ENCODE assay signal across 8 mouse cellular contexts in genomic region chr12:40037876-40038463, GRCm38 (mm10). TPM values are rescaled to one million over a fixed set of nuclear protein-coding genes. Genes with fewer than 3 reads are reported as not detected.
DNase-seq lines count a peak whose midpoint lies in the region; ATAC-seq and TF ChIP-seq lines count a peak whose summit lies in the region.

Gene Arl4a (minus strand): TSS chr12:40038025.

- H3K9ac ChIP-seq in forebrain, postnatal 0 days: peak within 1 kb of the TSS; percentile 98
- H3K9ac ChIP-seq in neural tube, embryonic 15.5 days (replicated peaks): peak within 1 kb of the TSS; percentile 91

- peak within 1 kb of the TSS; percentile 96 for H3K27ac ChIP-seq in forebrain, postnatal 0 days (ENCODE audit: low read depth, low read length)
- peak within 1 kb of the TSS; percentile 94 for H3K27ac ChIP-seq in layer of hippocampus, adult 2 months
- peak within 1 kb of the TSS; percentile 97 for H3K27ac ChIP-seq in neural tube, embryonic 15.5 days (replicated peaks)

- H3K4me2 ChIP-seq in forebrain, postnatal 0 days (ENCODE audit: low read depth): peak within 1 kb of the TSS; percentile 76
- peak within 1 kb of the TSS; percentile 70 for H3K4me2 ChIP-seq in neural tube, embryonic 15.5 days

- H3K4me3 ChIP-seq in G1E (ENCODE audit: low read depth, low read length): peak within 1 kb of the TSS; percentile 96
- peak within 1 kb of the TSS; percentile 99 for H3K4me3 ChIP-seq in forebrain, postnatal 0 days (ENCODE audit: low read depth, low read length)
- peak within 1 kb of the TSS; percentile 78 for H3K4me3 ChIP-seq in layer of hippocampus, adult 2 months
- peak within 1 kb of the TSS; percentile 96 for H3K4me3 ChIP-seq in lung, adult 2 months (replicated peaks; ENCODE audit: extremely low read depth, low read depth, low read length)
- peak within 1 kb of the TSS; percentile 96 for H3K4me3 ChIP-seq in neural tube, embryonic 15.5 days (replicated peaks)

- H3K27me3 ChIP-seq in G1E (ENCODE audit: insufficient read depth, low read length): 0 out of 2 replicates have a peak, but pooled peaks cover 2% of the 10 kb centered on the region
- no peaks in the 10 kb centered on the region for H3K27me3 ChIP-seq in forebrain, postnatal 0 days (ENCODE audit: insufficient read depth, low read length)
- H3K27me3 ChIP-seq in neural tube, embryonic 15.5 days (replicated peaks): no peaks in the 10 kb centered on the region

- peak; percentile 46 for ATAC-seq in G1E (ENCODE audit: extremely low read depth, insufficient number of reproducible peaks, low FRiP score, poor library complexity, severe bottlenecking)
- peak; percentile 91 for ATAC-seq in forebrain, postnatal 0 days
- ATAC-seq in neural tube, embryonic 15.5 days (ENCODE audit: low FRiP score): peak; percentile 95

- peaks cover 34% of the 10 kb centered on the region for H3K4me1 ChIP-seq in G1E (ENCODE audit: insufficient read depth, low read depth, low read length)
- H3K4me1 ChIP-seq in forebrain, postnatal 0 days (ENCODE audit: insufficient read depth): peaks cover 14% of the 10 kb centered on the region; the same call in 1 of the 2 replicates
- peaks cover 6% of the 10 kb centered on the region; the same call in 1 of the 2 replicates for H3K4me1 ChIP-seq in lung, adult 2 months (ENCODE audit: control insufficient read depth, insufficient read depth, low read length)
- peaks cover 23% of the 10 kb centered on the region for H3K4me1 ChIP-seq in neural tube, embryonic 15.5 days

- intact Hi-C loops in heart, postnatal 36 days (cut with DNase I): loop anchor here (5.0 to 10.0 kb wide), 3 partner anchors 86 to 1253 kb away; partner anchors contain the start of genes Dock4 and Zfp277

- no peak for TF ChIP-seq CTCF in G1E (IDR thresholded peaks at IDR 0.05; ENCODE audit: low read depth, low read length)
- no peak for TF ChIP-seq CTCF in forebrain, postnatal 0 days (IDR thresholded peaks at IDR 0.05; ENCODE audit: low read depth)
- no peak for TF ChIP-seq CTCF in layer of hippocampus, adult 2 months (conservative IDR thresholded peaks at IDR 0.05)
- TF ChIP-seq CTCF in lung, adult 2 months (IDR thresholded peaks at IDR 0.05; ENCODE audit: insufficient read depth, low read length): no peak

- TF ChIP-seq POLR2A in lung, adult 2 months (IDR thresholded peaks at IDR 0.05; ENCODE audit: borderline replicate concordance, extremely low read depth, low read depth, low read length): no peak

- 2% methylated on average over 68 of the region's 68 CpGs for WGBS in forebrain, postnatal 0 days
- WGBS in lung, adult 2 months: under 1% methylated on average over 64 of the region's 68 CpGs
- WGBS in neural tube, embryonic 15.5 days: under 1% methylated on average over 68 of the region's 68 CpGs

- H3K36me3 ChIP-seq in G1E (replicated peaks): peaks cover 6% of the 10 kb centered on the region
- H3K36me3 ChIP-seq in forebrain, postnatal 0 days (ENCODE audit: insufficient read depth): no peaks in the 10 kb centered on the region
- H3K36me3 ChIP-seq in neural tube, embryonic 15.5 days: no peaks in the 10 kb centered on the region

- H3K9me3 ChIP-seq in G1E (replicated peaks): no peaks in the 10 kb centered on the region
- H3K9me3 ChIP-seq in forebrain, postnatal 0 days (ENCODE audit: low read length): no peaks in the 10 kb centered on the region
- H3K9me3 ChIP-seq in neural tube, embryonic 15.5 days (replicated peaks): no peaks in the 10 kb centered on the region

- DNase-seq in G1E (ENCODE audit: low spot score): peak; percentile 83
- peak; percentile 80 to 87 for DNase-seq in cerebellum, adult 18-20 months
- peak; percentile 92 for DNase-seq in forebrain, postnatal 0 days
- peak; percentile 89 to 95 for DNase-seq in heart, postnatal 36 days
- peak; percentile 83 to 85 for DNase-seq in layer of hippocampus, adult 2 months (ENCODE audit: low spot score in 2 of 2)
- DNase-seq in lung, adult 2 months: peak; percentile 92
- peak; percentile 96 for DNase-seq in testis, postnatal 10 days (ENCODE audit: low spot score)

RNA-seq across cellular contexts. Expression of gene Arl4a, which starts in this region (rescaled TPM):
- total RNA-seq in G1E (2014; fragmentation: Nextera tagmentation): 96.3 and 122 TPM in 2 replicates
- 68.4 and 77.0 TPM in 2 replicates for total RNA-seq in G1E (2017)
- 88.6 and 94.5 TPM in 2 replicates for polyA plus RNA-seq in G1E (2012)
- total RNA-seq in forebrain, postnatal 0 days (2014; rRNA removed): 108 and 111 TPM in 2 replicates
- polyA plus RNA-seq in forebrain, postnatal 0 days (2015; fragmentation: Nextera tagmentation; extraction: Ambion mirVana): 125 and 128 TPM in 2 replicates
- total RNA-seq in heart, postnatal 36 days (2021): 10 to 100 TPM; 21.1 to 28.3 TPM
- 10 to 100 TPM; 29.9 to 30.5 TPM for total RNA-seq in layer of hippocampus, adult 2 months (2021)
- 7.6 and 7.7 TPM in 2 replicates for polyA plus RNA-seq in lung, adult 2 months (2012; rRNA removed)
- 106 and 113 TPM in 2 replicates for polyA plus RNA-seq in neural tube, embryonic 15.5 days (2015; fragmentation: Nextera tagmentation; extraction: Ambion mirVana)

Comparison
In these comparisons a context has a peak if more than half of its experiments do, and no peak if none do; other contexts are left out.
1. Peak in every context shown above with its lines: DNase-seq, ATAC-seq, H3K4me3 ChIP-seq and H3K27ac ChIP-seq.
2. RNA of gene Arl4a (polyA plus RNA-seq): 125 to 128 TPM in forebrain, postnatal 0 days, 106 to 113 TPM in neural tube, embryonic 15.5 days and 88.6 to 94.5 TPM in G1E; 7.6 to 7.7 TPM in lung, adult 2 months; every median in the first group is over 10 times any median in the second.